Mouse (Mus musculus) lung, postnatal 0 days (tissue): ENCODE data around the gene Ddx5.

Experiments
- CTCF ChIP-seq: IDR thresholded peaks from 2 replicates; pipeline ENCODE4 v1.5.1; 2016; ENCODE audit warnings: antibody characterized with exemption, mild to moderate bottlenecking
- EP300 ChIP-seq: IDR thresholded peaks from 2 replicates; pipeline ENCODE4 v1.6.1; 2016; ENCODE audit warnings: antibody characterized with exemption, mild to moderate bottlenecking, control low read depth

GRCm38 (mm10) chr11:106812410-106813136, 23.6 kb upstream of the Ddx5 start:
- TF ChIP-seq CTCF = no peak
- TF ChIP-seq EP300 = no peak
